Mouse (Mus musculus): ENCODE data around the gene Zfp871. TPM values are rescaled to one million over a fixed set of nuclear protein-coding genes. Genes with fewer than 3 reads are reported as not detected.
A peak's percentile ranks its signal among the peaks of the same experiment; 100 is the strongest.
"Not testable (repeated sequence)": the region's sequence is repeated elsewhere in the genome, so short reads cannot be mapped to it uniquely, and the experiment has no call there.

Zfp871 gene
- polyA plus RNA-seq, 1 experiment: 34.6 TPM

- DNase-seq (ENCODE audit: low read depth): peak; percentile 4
- no peak for TF ChIP-seq POLR2A (IDR thresholded peaks at IDR 0.05; ENCODE audit: borderline replicate concordance, extremely low read depth, insufficient read depth, insufficient read length, poor library complexity, severe bottlenecking)
- TF ChIP-seq CTCF (IDR thresholded peaks at IDR 0.05; ENCODE audit: borderline replicate concordance, extremely low read depth, insufficient read depth, insufficient read length): peak; percentile 20; the same call in 1 of the 2 replicates
These were observed 59.1 kb downstream of the Zfp871 start for GRCm38 (mm10) chr17:32729029-32729428.

- not testable (repeated sequence) for DNase-seq (ENCODE audit: low read depth)
These were observed 61.7 kb downstream of the Zfp871 start for GRCm38 (mm10) chr17:32726360-32726759.

GRCm38 (mm10) chr17:32722771-32723170 lies 65.3 kb downstream of the Zfp871 start:
- no peak for DNase-seq (ENCODE audit: low read depth)
- no peak for TF ChIP-seq POLR2A (IDR thresholded peaks at IDR 0.05; ENCODE audit: borderline replicate concordance, extremely low read depth, insufficient read depth, insufficient read length, poor library complexity, severe bottlenecking)
- no peak for TF ChIP-seq CTCF (IDR thresholded peaks at IDR 0.05; ENCODE audit: borderline replicate concordance, extremely low read depth, insufficient read depth, insufficient read length)

- not testable (repeated sequence) for DNase-seq (ENCODE audit: low read depth)
These were observed 65.9 kb downstream of the Zfp871 start for GRCm38 (mm10) chr17:32722151-32722550.

Other genes with a start within 250 kb of the Zfp871 start
- not detected in 2 replicates for gene Cyp4f37, start 167.0 kb downstream of the Zfp871 start, polyA plus RNA-seq (2012; rRNA removed)
- 0.14 TPM in 1 of 2 replicates, not detected in the other for gene Cyp4f40, start 129.4 kb downstream of the Zfp871 start, polyA plus RNA-seq (2012; rRNA removed)
- gene Cyp4f15, start 102.7 kb downstream of the Zfp871 start, polyA plus RNA-seq (2012; rRNA removed): 2.4 and 3.1 TPM in 2 replicates
- gene Zfp811, start 21.6 kb upstream of the Zfp871 start, polyA plus RNA-seq (2012; rRNA removed): 21.9 and 40.7 TPM in 2 replicates
- 18.4 and 19.9 TPM in 2 replicates for gene Zfp799, start 42.0 kb upstream of the Zfp871 start, polyA plus RNA-seq (2012; rRNA removed)
- 4.6 and 5.2 TPM in 2 replicates for gene Zfp870, start 103.4 kb upstream of the Zfp871 start, polyA plus RNA-seq (2012; rRNA removed)
- 0.04 and 0.15 TPM in 2 replicates for gene Cyp4f14, start 129.1 kb upstream of the Zfp871 start, polyA plus RNA-seq (2012; rRNA removed)
- gene Cyp4f13, start 159.1 kb upstream of the Zfp871 start, polyA plus RNA-seq (2012; rRNA removed): 12.3 and 13.0 TPM in 2 replicates
- 4.5 and 4.6 TPM in 2 replicates for gene Zfp472, start 177.5 kb upstream of the Zfp871 start, polyA plus RNA-seq (2012; rRNA removed)
- 12.6 and 14.6 TPM in 2 replicates for gene Zfp952, start 204.8 kb upstream of the Zfp871 start, polyA plus RNA-seq (2012; rRNA removed)
- gene Zfp763, start 245.1 kb upstream of the Zfp871 start, polyA plus RNA-seq (2012; rRNA removed): 11.5 and 16.0 TPM in 2 replicates

Measured in brain, embryonic 14.5 days (tissue).